Mouse (Mus musculus) testis, adult 10 weeks (tissue): ENCODE data around the gene Col19a1. TPM values are rescaled to one million over a fixed set of nuclear protein-coding genes. Genes with fewer than 3 reads are reported as not detected.

Source experiments
- polyA plus RNA-seq: library from polyadenylated mRNA; stranded (reverse); fragments of 350-450 nt; fragmentation: Illumina TruSeq; extraction: RNeasy Lipid Tissue Mini Kit (QIAGEN cat#74804); gene quantifications from one replicate; pipeline ENCODE4 v1.2.3, GENCODE M21; 2014; ENCODE audit warnings: low read depth, low replicate concordance

Gene Col19a1
- polyA plus RNA-seq = 1.1 TPM

DNA sequence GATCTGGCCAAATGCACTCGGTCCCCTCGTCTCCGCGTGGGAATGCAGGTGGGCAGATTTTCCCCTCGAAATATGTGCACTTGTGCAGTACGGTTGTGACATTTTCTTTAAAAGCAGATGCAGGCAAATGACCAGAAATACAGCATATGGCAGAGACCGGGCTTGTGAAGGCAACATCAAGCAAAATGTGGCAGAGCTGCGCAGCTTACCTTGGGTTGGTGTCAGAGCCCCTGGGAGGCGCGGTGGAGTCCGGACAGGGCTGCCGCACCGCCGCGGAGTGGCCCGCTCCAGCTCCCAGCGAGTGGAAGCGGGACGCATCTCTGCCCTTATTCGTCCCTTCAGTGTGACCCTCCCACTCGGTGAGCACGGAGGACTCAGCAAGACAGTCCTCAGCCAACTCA is at the start of gene Col19a1:
Gene Col19a1, minus strand, starts transcription at position 332 of the 401 bp plus-strand sequence.

Other genes starting within 250 kb of the Col19a1 start
- gene Lmbrd1, start 91.2 kb upstream of the Col19a1 start, polyA plus RNA-seq = 131 TPM